Mouse (Mus musculus) liver, adult 2 months (tissue): Measurements from ENCODE around the gene Tmem178b. TPM values are rescaled to one million over a fixed set of nuclear protein-coding genes. Genes with fewer than 3 reads are reported as not detected.

ENCODE experiments used
- DNase-seq: peaks from one replicate; pipeline ENCODE4 v3.0.0-alpha.2; 2011; ENCODE audit warnings: low read depth, low spot score; ENCODE audit errors: extremely low read depth
- H3K27ac ChIP-seq: fragments of 200-500 bp; replicated peaks from 2 replicates; pipeline ENCODE4 v1.5.1; 2012; ENCODE audit warnings: low read depth, mild to moderate bottlenecking, control low read depth, inconsistent platforms, low read length; ENCODE audit not compliant: insufficient read depth
- H3K27me3 ChIP-seq: fragments of 200-500 bp; 2 replicates; pipeline ENCODE4 v1.6.1; 2012; ENCODE audit warnings: mild to moderate bottlenecking, moderate library complexity, low read length, inconsistent platforms; ENCODE audit not compliant: control insufficient read depth, insufficient read depth
- H3K36me3 ChIP-seq: fragments of 200-500 bp; 2 replicates; pipeline ENCODE4 v1.6.1; 2012; ENCODE audit warnings: low read length, inconsistent platforms; ENCODE audit not compliant: control insufficient read depth, insufficient read depth
- H3K4me1 ChIP-seq: fragments of 200-500 bp; 2 replicates; pipeline ENCODE4 v1.6.1; 2011; ENCODE audit warnings: low read length; ENCODE audit not compliant: control insufficient read depth, insufficient read depth
- H3K4me3 ChIP-seq: fragments of 200-500 bp; 2 replicates; pipeline ENCODE4 v1.5.1; 2011; ENCODE audit warnings: low read depth, mild to moderate bottlenecking, control low read depth, low read length, moderate library complexity; ENCODE audit not compliant: insufficient read depth
- H3K79me2 ChIP-seq: fragments of 200-500 bp; 2 replicates; pipeline ENCODE4 v1.6.1; 2012; ENCODE audit warnings: inconsistent platforms, mild to moderate bottlenecking, low read length, moderate library complexity; ENCODE audit not compliant: control insufficient read depth, insufficient read depth
- H3K9ac ChIP-seq: fragments of 200-500 bp; 2 replicates; pipeline ENCODE4 v1.6.1; 2012; ENCODE audit warnings: low read depth, mild to moderate bottlenecking, control low read depth, inconsistent platforms, low read length
- CTCF ChIP-seq: fragments of 200-500 bp; IDR thresholded peaks from 2 replicates; pipeline ENCODE4 v1.5.1; 2011; ENCODE audit warnings: low read depth, low read length, control low read depth
- POLR2A ChIP-seq: fragments of 200-500 bp; IDR thresholded peaks from 2 replicates; pipeline ENCODE4 v1.6.1; 2011; ENCODE audit warnings: low read length, control low read depth; ENCODE audit not compliant: insufficient read depth; ENCODE audit errors: extremely low read depth
- WGBS: fragments of 180-500 bp; shearing (Covaris S2); methylation state at CpG from one replicate; pipeline ENCODE4 v1.1.7; 2018; 5-methylcytosine and 5-hydroxymethylcytosine counted together
- polyA plus RNA-seq: library from polyadenylated mRNA; depleted of rRNA; stranded (reverse); fragments of >200 nt; gene quantifications from 2 replicates; pipeline ENCODE4 v1.2.3, GENCODE M21; 2012
- total RNA-seq: library from RNA; depleted of rRNA; stranded (reverse); fragments of >200 nt; gene quantifications from 2 replicates; pipeline ENCODE4 v1.2.3, GENCODE M21; 2014

The Tmem178b gene
- total and polyA plus RNA-seq, 2 experiments, result 0.02 to 0.09 TPM

GRCm38 (mm10) chr6:39936590-39936989 lies 63.5 kb downstream of the Tmem178b start:
- no peaks in the 10 kb centered on the region for H3K79me2 ChIP-seq
- no peaks in the 10 kb centered on the region for H3K4me1 ChIP-seq
- H3K36me3 ChIP-seq, result no peaks in the 10 kb centered on the region
- H3K4me3 ChIP-seq, result no peak overlapping the region
- H3K9ac ChIP-seq, result no peak overlapping the region
- 64% methylated on average over 3 of the region's 3 CpGs for WGBS
- no peak overlapping the region for H3K27ac ChIP-seq
- peaks cover 2% of the 10 kb centered on the region; the same call in 1 of the 2 replicates for H3K27me3 ChIP-seq
- no peak for TF ChIP-seq POLR2A
- TF ChIP-seq CTCF, result no peak
- DNase-seq, result no peak

DNA sequence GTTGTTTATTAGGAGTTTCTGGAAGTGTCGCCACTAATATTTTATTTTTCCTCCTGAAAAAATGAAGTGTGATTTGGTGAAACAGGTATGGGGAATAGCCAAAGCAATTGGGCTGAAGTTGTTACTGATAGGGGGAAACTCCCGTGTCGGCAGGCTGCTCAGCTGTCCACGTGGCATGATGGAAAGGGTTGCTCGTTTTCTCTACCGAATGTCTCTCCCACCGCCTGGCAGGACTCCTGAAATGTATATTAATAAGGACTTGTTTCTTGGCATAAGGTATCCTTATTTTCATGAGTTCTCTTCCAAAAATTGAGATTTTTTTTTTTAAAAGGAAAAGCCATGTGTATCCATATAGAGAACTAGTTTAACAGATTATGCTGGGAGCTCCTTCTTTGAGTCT lies 67.8 kb downstream of the Tmem178b start:
- no peak overlapping the region for H3K27ac ChIP-seq
- no peak for DNase-seq

DNA sequence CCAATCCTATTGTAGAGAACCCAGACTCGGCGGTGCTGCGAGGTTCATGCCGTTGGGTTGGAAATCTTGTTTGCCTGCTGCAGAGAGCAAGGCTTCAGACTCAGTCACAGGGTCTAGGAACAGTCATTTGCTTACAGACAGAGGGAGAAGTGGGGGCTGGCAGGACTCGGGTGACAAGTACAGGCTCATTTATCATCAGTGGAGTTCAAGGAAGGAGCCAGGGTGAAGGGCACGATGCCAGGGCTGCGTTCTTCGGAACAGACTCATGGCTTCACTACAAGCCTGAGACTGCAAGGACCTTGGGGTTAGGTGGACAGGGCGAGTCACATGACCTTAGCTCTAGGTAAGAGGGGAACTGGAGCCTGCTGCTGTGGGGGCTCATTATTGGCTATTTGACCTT lies 71.8 kb downstream of the Tmem178b start:
- TF ChIP-seq CTCF, result no peak
- no peak for TF ChIP-seq POLR2A
- DNase-seq, result no peak

More for the DNA sequence above, 67.8 kb downstream of the Tmem178b start:
- peaks cover 2% of the 10 kb centered on the region; the same call in 1 of the 2 replicates for H3K27me3 ChIP-seq
- 81% methylated on average over 7 of the region's 7 CpGs for WGBS
- H3K4me1 ChIP-seq, result no peaks in the 10 kb centered on the region
- no peaks in the 10 kb centered on the region for H3K79me2 ChIP-seq
- no peak overlapping the region for H3K9ac ChIP-seq
- no peak for TF ChIP-seq POLR2A
- no peak for TF ChIP-seq CTCF
- H3K4me3 ChIP-seq, result no peak overlapping the region
- H3K36me3 ChIP-seq, result no peaks in the 10 kb centered on the region

DNA sequence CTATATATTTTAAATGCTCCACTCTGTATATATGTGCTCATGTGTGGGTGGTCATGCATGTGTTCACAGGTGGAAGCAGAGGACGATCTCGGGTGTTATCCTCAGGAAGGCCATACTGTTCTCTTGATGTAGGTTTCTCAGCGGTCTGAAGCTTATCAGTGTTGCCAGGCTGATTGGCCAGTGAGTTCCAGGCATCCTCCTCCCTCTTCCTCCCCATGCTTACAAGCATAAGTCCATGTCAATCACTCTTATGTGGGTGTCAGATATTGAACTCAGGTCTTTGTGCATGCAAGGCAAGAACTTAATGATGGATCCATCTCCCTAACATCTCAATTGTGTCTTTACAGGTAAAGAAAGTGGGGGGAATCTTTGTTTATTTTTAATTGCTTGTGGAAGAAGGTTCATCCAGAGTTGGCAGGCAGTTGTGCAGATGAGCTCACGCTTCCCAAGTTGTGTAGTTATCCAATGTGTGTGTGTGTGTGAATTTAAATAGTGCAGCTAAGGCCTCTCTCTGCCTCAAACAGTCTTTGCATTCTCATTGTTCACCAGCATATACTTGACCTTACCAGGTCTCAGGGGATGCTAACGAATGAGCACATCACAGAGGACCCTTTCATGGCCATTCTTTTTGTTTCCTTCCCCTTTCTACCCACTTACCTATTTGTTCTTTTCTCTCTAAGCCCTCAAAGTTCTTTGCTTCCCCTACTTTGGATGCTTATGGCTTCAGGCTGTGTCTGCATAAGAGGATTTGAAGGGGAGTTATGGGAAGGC lies 72.8 kb downstream of the Tmem178b start:
- 74% methylated on average over 5 of the region's 5 CpGs for WGBS
- H3K4me1 ChIP-seq, result no peaks in the 10 kb centered on the region

More for the DNA sequence above, 71.8 kb downstream of the Tmem178b start:
- H3K36me3 ChIP-seq, result no peaks in the 10 kb centered on the region
- no peaks in the 10 kb centered on the region for H3K4me1 ChIP-seq
- no peak overlapping the region for H3K27ac ChIP-seq
- H3K79me2 ChIP-seq, result no peaks in the 10 kb centered on the region
- no peak overlapping the region for H3K9ac ChIP-seq
- 79% methylated on average over 9 of the region's 9 CpGs for WGBS
- H3K27me3 ChIP-seq, result peaks cover 2% of the 10 kb centered on the region; the same call in 1 of the 2 replicates
- no peak overlapping the region for H3K4me3 ChIP-seq

GRCm38 (mm10) chr6:39946601-39947000 lies 73.5 kb downstream of the Tmem178b start:
- Histone ChIP-seq H3K4me3 (no peak overlapping the region), H3K36me3 (no peaks in the 10 kb centered on the region), H3K4me1 (no peaks in the 10 kb centered on the region), H3K9ac (no peak overlapping the region), H3K27ac (no peak overlapping the region), H3K27me3 (no peaks in the 10 kb centered on the region), H3K79me2 (no peaks in the 10 kb centered on the region)
- no peak for TF ChIP-seq CTCF
- TF ChIP-seq POLR2A, result no peak
- 80% methylated on average over 4 of the region's 4 CpGs for WGBS
- DNase-seq, result no peak

More for the DNA sequence above, 72.8 kb downstream of the Tmem178b start:
- peaks cover 2% of the 10 kb centered on the region; the same call in 1 of the 2 replicates for H3K27me3 ChIP-seq
- H3K27ac ChIP-seq, result no peak overlapping the region
- no peaks in the 10 kb centered on the region for H3K79me2 ChIP-seq
- no peak for DNase-seq
- no peak overlapping the region for H3K4me3 ChIP-seq
- H3K36me3 ChIP-seq, result no peaks in the 10 kb centered on the region
- H3K9ac ChIP-seq, result no peak overlapping the region
- TF ChIP-seq CTCF (no peak), POLR2A (no peak)

GRCm38 (mm10) chr6:39953951-39954350 lies 80.9 kb downstream of the Tmem178b start:
- 80% methylated on average over 5 of the region's 5 CpGs for WGBS
- no peaks in the 10 kb centered on the region for H3K4me1 ChIP-seq
- H3K4me3 ChIP-seq, result no peak overlapping the region
- H3K27me3 ChIP-seq, result no peaks in the 10 kb centered on the region
- TF ChIP-seq POLR2A (no peak), CTCF (no peak)
- DNase-seq, result no peak
- H3K27ac ChIP-seq, result no peak overlapping the region
- no peak overlapping the region for H3K9ac ChIP-seq
- no peaks in the 10 kb centered on the region for H3K79me2 ChIP-seq
- no peaks in the 10 kb centered on the region for H3K36me3 ChIP-seq
